Mouse (Mus musculus) thymus, adult 18-20 months (tissue): Measurements from ENCODE around the gene Ccnd1.

Experiments
- DNase-seq, 2 experiments: peaks; one replicate each; pipeline ENCODE4 v3.0.0; 2022; ENCODE audit warnings: mixed read lengths in 2 of 2

Gene Ccnd1

DNA sequence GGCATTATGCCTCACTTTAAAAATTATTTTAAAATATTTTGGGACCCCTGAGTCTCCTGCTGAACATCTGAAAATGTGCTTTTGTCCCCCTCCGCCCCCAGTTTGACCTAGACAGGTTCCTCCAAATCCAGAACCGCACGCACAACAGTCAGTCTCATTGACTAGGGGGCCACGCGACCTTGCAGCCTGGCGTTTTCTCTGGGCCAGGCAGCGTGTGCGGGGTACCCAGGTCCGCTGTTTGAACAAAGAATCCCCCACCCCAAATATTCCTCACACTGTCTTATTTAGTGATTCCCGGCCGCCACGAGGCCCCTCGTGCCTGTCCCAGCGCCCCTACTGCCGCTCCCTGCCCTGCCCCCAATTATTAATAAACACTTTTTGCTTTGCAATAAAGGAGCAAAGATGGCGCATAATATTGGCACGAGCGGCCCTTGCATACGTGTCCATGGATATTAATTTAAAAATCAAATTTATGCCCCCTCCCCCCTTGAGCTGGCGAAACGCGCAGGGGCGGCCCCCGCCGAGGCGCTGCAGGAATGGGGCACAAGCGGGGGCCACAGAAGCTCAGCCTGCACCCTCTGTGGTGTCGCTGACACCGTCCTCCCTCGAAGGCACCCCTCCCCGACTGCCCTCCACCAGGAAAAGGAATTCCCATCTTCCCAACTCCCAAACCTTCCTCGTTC lies 923 bp downstream of the Ccnd1 start:
- no peak for DNase-seq

DNA sequence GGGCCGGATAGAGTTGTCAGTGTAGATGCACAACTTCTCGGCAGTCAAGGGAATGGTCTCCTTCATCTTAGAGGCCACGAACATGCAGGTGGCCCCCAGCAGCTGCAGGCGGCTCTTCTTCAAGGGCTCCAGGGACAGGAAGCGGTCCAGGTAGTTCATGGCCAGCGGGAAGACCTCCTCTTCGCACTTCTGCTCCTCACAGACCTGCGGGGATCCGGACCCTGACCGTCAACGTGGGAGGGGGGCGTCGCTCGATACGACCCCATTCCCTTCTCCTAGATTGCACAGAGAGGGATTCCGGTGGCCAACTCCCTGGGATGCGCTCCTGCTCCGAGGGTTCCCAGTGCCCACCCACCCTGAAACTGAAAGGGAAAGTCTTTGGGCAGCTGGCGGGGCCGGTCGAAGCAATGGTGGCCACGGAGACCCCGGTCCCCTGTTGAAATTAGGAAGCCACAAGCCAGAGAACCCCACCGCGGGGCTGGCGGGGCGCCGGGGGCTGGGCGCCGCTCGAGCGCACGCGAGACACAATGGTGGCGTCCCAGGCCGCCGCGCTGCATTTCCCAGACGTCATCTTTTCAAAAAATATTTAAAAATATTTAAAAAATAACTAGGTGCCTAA lies 1.7 kb downstream of the Ccnd1 start:
- no peak for DNase-seq

DNA sequence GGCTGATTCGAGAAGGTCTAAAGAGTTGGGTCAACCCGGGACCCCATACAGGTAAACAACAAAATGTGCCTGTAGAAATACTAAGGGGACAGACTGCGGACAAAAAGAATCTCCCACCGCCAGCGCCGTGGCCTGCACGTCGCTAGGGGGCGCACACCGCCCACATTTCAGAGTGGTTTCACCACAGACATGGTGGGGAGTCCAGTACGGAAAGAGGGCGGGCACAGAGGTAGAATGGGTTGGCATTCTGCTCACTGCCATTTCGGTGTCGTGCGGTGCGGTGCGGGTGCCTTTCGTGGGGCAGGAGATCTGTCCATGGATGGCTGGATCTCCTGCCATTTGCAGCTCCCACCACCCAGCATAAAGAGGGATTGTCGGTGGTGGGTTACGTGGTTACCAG lies 2.2 kb downstream of the Ccnd1 start:
- DNase-seq = peak; percentile 67 to 70

DNA sequence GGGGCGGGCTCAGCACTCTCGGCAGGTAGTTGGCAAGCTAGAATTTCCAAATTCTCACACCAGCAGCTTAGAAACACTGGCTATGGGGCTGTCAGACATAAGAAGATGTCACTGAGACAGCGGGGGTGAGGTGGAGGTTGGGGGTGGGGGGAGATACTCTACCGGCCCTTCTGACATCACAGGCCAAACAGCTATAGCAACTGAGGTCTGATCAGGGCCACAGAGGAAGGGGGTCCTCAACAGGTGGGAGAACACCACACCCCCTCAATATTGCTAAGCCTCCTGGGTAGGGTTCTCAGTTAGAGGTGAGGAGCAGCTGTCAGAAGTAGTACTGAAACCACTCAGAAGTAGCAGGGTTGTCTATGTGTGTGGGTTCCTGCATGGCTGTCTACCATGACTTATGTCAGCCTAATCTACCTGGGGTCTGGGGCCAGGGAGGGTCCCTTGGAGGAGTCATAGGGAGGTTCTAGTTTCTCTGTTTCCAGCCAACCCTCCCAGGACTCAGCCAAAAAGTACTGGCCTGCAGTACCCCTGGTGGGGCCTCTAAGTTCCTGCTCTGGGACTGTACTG lies 3.3 kb downstream of the Ccnd1 start:
- DNase-seq = no peak

DNA sequence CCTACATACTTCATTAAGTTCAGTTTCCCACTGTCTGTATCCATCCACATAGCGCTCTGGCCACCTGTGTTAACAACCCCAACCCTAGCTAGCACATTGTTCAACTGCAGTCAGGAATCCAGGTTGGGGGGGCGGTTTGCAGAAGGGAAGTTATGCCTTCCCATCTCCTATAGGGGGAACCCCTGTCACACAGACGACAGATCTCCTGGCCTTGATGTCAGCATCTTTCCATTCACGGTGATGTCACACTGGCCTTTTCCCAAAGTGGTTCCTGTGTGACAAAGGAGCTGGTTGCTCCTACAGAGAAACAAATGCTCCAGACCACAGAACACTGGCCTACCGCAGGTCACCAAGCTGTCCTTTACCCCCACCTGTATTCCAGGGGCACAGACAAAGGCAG lies 4.2 kb downstream of the Ccnd1 start:
- no peak for DNase-seq

DNA sequence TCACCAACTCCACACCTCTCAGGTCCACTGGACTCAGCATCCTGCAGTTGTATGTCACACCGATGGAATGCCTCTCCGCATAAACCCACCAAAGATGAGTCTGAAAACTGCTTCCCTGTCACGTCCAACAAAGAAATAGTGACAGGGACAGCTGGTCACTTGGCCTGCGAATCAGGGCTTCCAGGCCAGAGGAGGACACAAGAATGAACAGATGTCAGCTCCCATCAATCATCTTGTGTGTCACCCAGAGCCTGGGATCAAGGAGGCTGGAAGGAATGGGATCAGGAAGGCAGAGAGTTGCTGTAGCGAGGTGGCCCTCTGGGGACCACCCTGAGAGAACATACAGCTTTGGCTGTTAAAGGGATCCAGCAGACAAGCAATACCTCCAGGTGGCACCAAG lies 4.8 kb downstream of the Ccnd1 start:
- no peak for DNase-seq

DNA sequence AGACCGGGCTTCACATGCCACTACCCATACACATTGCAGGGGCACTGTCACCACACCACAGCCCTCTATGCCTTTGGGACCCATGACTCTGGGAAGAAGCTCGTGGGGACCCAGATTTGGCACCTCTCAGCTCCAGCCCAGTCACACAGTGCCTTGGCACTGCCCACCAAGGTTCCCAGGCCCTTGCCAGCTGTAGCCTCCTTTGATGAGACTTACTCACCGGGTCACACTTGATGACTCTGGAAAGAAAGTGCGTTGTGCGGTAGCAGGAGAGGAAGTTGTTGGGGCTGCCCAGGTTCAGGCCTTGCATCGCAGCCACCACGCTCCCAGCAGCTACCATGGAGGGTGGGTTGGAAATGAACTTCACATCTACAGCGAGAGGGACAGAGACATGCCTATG lies 5.9 kb downstream of the Ccnd1 start:
- DNase-seq = no peak

DNA sequence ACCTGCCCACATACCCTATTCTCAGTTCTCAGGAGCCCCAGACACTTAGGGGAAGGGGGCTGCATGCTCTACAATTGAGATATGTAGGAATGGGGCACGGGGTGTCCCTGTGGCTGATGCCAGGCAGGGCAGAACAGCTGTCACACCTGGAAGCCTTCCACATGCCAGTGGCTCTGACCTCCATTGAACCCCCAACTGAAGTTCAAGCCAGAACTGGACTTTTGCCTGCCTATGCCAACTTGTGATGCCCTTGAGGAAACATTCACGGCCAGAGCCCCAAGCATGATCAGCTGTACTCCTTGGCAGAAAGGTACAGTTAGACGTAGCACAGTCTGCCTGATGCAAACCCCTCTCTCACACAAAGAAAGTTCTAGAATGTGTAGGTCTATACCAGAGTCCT lies 6.4 kb downstream of the Ccnd1 start:
- DNase-seq = no peak

DNA sequence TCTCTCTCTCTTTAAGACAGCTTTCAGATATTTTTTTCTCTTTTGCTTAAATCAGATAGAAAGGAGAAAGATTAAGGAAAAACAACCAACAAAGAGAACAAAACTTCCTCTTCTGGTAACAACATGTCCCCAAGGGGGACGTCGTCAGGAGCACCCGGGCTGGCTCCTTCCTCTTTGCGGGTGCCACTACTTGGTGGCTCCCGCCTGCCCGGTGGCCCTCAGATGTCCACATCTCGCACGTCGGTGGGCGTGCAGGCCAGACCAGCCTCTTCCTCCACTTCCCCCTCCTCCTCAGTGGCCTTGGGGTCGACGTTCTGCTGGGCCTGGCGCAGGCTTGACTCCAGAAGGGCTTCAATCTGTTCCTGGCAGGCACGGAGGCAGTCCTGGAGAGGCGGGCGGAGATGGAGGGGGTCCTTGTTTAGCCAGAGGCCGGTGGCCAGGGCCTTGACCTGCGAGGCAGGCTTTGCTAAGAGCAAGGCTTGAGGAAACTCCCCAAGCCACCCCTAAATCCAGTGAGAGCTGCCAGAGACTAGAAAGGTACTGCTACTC lies 7.3 kb downstream of the Ccnd1 start:
- no peak for DNase-seq

DNA sequence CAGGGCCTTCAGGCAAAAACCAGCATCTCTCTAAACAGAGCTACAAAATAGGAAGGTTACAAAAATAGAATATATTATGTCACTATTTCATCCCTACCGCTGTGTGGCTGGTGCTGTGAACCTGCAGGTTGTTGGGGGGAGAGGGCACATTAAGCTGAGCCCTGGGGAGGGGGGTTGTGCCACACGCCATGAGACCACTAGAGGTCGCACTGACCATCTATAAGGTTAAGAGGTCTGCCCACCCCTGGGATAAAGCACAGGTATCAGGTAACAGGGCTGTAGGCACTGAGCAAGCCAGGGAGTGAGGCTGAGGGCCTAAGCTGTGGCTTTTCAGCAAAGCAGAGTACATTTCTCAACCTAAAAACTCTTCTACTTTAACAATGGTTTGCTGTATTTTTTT lies 7.9 kb downstream of the Ccnd1 start:
- DNase-seq = no peak

DNA sequence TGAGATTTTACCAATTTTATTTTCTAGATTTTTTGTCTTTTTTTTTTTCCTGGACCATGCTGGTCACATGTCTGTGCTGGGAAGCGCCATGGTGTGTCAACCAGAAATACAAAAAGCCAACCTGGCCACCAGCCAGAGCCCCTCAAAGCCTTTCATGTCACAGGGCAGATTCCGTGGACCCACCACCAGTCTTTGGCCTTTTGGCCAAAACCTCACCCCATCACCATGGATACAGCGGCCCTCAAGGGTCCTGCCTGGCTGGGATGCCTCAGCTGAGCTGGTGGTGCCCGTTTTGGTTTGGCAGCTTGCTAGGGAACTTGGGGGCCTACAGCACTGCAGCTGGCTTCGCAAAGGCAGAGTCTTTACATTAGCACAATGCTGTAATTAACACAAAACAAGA lies 9.8 kb downstream of the Ccnd1 start:
- no peak for DNase-seq

DNA sequence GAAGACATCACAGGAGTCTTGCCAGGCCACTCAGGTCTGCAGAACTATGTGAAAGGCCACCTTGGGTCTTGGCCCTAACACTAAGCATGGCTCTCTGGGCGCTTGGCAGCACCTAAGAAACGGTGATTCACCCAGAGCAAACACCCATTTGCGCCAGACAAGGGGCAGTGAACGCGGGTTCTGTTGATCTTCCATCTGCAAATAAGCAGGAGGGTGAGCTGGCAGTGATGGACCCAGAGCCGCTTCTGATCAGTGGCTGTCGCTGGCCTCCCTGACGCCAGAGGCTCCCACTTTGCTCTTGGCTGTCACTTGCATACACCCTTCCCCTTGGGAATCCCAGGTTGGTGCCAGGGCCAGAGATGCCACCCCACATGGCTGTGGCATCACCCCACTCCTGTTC lies 10.2 kb downstream of the Ccnd1 start:
- DNase-seq = no peak

DNA sequence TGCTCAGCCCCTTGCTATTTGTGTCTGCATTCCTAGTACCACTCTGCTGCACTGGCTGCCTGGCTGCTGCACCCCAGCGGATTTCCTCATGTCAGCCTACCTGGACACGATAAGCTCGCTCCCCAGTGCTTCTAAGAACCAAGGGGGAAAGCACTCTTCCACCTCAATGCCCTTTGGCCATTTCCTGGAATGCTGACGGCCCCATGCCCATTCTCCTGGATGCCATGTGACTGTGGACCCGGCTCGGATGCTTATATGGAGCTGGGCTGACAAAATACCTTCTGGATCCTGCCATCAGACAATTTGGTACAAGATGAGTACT lies 10.9 kb downstream of the Ccnd1 start:
- DNase-seq = no peak

DNA sequence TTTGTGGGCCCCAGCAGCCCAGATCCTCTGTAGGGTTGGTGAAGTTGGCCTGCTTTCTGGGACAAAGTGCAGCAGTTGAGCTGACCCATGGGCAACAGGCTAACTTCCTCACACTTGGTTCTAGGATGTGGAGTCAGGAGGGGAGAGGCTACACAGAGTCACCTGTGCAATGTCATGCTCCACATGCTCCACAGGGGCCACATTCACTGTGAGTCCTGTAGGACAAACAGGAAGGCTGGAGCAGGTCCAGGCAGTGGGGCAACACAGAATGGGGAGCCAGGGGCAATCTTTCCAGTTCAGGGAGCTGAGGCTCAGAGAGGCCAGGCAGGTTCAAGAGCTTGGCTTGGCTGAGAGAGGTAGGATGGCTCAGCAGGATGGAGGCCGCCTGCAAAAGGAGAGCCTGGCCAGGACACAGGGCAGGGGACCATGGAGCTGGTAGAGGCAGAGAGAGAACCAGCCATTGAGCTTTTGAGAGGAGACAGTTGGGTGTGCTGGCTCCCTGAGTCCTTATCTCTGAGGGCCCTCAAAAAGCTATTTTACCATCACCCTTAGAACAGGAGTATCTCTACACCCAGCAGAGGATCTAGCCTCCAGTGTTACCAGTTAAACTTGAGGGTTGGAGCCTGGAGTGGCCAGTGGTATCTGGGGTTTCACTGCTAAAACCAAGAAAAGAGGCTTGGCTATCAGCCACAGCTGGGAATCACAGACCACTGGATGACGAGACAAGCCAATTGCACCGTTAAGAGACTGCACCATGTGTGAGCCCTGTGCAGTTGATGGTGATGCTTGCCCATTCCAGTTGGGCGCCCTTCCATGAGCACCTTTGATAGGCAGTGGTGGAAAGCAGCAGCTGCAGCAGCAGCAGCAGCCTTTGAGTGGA lies 11.5 kb downstream of the Ccnd1 start:
- DNase-seq = no peak

DNA sequence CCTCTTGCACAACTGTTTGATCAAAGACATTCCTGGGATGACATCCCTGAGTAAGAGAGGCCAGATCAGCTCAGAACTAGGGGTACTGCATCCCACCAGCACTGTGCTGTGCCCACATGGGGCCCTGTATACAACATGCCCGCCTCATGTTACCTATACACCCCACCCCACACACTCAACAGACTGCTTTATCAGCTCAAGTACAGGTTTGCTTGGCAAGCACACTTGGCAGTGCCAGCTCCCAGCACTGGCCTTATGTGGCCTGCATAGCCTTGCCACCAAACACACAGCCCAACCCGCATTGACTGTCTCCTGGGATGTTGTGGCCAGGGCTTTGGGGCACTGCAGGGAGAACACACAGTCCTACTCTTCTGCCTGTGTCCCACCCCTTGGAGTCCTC lies 12.1 kb downstream of the Ccnd1 start:
- DNase-seq = no peak

DNA sequence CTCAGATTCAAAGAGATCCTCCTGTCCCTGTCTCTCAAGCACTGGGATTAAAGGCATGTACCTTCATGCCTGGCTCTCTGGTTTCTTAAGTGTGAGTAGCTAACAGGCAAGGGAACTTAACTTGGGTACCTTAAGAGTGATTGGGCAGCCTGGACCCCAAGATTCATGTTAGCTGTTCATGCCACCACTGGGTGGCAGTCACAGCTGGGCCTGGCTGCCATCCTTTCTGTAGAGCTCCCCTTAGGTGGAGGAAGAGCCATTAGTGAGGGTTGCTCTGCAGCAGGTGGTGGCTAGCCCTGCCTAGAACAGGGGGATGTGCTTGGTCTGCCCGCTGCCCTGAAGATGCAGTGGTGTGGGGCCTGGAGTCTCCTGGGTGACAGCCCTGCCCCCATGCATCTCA lies 20.9 kb downstream of the Ccnd1 start:
- no peak for DNase-seq

DNA sequence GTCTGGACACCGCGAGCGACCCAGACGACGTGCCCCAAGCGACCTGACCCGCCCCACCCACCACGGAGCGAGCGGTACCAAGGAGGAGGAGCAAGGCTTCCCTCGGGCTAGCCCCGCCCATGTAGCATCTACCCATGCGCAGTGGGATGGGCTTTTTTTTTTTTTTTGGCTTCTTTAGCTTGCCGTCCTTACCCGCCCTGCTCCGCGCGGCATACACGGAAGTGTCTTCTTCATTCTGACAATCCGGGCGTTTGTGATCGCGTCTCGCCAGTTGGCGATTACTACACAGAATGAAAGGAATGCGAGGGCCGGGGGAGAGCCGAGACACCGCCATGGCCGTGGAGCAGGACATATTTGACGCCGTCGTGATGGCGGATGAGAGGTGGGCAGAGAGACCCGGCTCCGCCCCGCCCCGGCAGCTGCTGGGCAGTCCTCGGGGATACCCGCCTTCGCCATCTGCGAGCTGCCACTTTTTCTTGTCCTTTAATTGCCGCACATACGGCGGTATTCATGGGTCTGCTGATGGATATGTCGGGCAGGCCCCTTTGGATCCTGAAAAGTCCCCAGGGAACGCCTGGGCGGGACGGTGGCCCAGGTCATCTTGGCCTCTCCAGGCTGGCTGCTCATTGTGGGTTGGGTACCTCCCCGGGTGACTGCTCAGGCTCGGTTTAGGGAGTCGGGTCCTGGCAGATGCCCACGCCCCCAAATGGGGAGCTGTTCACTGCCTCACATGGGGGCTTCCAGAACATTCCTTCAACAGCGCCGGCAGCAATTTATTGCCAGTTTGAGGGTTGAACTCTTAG lies 24.6 kb downstream of the Ccnd1 start, which contains the start of gene LTO1:
Gene LTO1 (plus strand): TSS at position 153 of the 803 bp plus-strand sequence.
- peak; percentile 80 to 86 for DNase-seq

DNA sequence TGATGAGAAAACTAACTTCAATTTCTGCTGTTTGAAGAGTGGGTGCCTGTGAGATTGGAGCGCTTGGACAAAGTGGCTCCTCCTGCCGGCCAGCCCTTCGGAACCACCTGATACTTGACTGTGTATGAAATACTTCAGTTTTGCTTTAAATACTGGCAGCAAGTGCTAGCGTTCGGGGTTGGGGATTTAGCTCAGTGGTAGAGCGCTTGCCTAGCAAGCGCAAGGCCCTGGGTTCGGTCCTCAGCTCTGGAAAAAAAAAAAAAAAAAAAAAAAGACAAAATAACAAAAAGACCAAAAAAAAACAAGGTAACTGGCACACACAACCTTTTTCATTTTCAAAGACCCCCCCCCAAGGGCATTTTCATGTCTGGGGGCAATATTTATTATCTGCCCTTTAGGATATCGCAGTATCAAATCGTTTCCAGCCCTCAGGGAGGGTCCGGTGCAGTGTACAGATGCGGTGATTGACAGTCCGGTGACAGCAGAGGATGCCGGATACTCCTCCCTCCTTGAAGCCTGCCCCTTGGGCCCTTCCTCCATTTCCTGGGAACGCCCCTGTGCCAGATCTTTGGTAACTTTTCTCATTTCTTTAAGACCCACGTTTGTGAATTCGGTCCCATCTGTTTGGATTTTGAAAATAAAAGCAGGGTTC lies 25.3 kb downstream of the Ccnd1 start:
- DNase-seq = no peak

DNA sequence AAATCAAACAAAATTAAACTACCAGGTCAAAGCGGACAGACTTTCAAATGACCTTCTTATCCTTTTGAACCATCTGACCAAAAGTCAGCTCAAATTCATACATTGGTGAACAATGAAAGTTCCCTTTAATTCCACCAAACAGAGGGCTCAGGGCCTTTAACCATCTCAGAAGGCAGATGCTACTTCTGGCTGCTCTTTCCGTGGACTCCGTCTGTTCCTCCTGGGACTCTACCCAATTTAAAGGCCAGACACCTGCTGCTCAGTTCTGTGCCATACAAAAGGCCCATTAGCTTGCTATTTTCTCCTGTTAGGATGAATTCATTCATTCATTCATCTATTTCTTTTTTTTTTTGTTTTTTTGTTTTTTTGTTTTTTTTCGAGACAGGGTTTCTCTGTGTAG lies 26.8 kb downstream of the Ccnd1 start:
- DNase-seq = no peak

DNA sequence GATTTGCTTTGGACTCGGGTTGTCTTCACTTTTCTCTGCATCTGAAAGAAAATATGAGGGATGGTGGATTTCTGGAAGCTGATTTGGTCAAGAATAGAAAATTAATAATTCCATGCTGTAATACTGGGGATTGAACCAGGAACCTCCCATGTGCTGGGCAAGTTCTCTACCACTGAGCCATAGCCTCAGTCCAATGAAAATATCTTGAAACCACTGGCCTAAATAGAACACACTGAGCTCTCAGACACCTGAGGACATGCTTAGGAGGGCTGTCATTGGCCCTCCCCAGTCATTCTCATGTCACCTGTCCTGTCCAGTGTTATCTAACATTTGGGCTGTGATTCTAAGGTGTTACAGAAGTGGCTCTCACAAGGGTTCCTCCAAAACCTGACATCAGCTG lies 28.6 kb downstream of the Ccnd1 start:
- DNase-seq = no peak

DNA sequence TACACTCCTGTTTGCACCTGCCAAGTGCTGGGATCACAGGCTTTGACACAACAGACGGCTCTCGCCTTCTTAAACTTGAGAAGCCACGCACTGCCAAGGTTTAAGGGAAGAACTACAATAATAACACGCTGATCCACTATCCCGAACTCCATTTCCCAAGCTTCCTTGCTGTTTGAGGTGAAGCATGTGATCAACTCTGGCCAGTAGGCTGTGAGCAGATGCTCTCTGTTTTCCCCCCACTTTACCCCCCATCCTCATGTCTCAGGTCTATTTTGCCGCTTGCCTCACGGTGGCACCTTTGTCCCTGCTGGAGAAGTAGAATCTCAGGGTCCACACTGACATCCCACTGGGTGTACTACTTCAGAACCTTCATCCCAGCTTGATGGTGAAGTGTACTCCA lies 31.0 kb downstream of the Ccnd1 start:
- DNase-seq = no peak

DNA sequence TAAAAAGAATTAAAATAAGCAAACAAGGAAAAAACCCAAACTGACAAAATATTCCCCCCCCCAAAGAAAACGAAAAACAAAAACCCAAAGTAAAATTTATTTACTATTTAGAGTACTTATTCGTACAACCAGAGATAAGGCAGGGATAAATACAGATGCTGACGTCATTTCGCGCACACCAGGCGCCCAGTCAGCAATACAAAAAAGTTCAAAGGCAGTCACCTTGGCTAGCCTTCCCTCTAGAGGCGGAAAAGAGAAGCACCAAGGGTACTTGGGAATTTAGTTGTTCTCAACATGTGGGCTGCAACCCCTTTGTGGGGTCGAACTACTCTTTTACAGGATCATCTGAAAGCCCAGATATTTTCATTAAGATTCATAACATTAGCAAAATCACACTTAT lies 31.9 kb downstream of the Ccnd1 start:
- no peak for DNase-seq
